Mouse (Mus musculus) layer of hippocampus, postnatal 25 days (tissue): ENCODE results near the gene Ccnd3. TPM values are rescaled to one million over a fixed set of nuclear protein-coding genes. Genes with fewer than 3 reads are reported as not detected.
A peak's percentile ranks its signal among the peaks of the same experiment; 100 is the strongest.

Source experiments
- DNase-seq, 2 experiments: peaks; one replicate each; pipeline ENCODE4 v3.0.0; 2022; ENCODE audit warnings: mixed read lengths in 2 of 2, low spot score in 1 of 2; ENCODE audit errors: extremely low spot score in 1 of 2
- total RNA-seq, 2 experiments: library from RNA; stranded (reverse); gene quantifications; 2 replicates each; pipeline ENCODE4 v1.2.3; 2021

Gene Ccnd3
- total RNA-seq, 2 experiments from 2014 or later: 30.2 to 39.9 TPM

DNA sequence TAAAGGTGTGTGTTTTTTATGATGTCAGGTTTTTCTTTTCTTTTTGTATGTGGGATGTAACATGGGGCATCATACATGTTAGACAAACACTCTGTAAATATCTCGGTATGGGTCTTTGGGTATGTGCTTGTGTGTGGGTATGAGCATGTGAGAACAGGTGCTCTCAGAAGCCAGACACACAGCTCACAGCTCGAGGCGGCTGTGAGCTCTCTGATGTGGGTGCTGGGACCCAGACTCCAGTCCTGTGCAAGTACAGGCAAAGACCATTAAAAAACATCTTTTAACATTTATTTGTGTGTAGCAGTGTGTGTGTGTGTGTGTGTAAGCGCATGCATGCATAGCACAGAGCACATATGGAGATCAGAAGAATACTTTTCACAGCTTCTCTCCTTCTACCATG, 34.3 kb downstream of the Ccnd3 start:
- no peak for DNase-seq

DNA sequence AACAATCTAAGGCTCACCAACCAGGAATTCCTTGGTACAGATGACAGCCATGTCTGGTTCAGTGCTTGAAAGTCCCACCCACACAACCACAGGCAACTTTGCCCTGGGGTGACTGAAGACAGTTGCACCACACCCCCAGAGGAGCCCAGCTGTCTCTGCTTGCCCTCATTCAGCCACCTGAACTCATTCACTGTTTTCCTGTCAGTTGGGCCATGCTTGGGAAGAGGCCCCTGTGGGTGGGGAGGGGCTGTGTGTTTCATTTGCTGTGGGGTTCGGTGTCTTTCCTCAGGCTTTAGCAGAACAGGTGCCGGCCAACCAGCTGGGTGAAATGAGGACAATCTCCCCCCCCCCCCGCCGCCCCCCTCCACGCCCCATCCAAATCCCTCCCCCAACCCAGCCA, 37.2 kb downstream of the Ccnd3 start:
- no peak for DNase-seq

GRCm38 (mm10) chr17:47543051-47543650, 38.3 kb downstream of the Ccnd3 start:
- no peak for DNase-seq

GRCm38 (mm10) chr17:47545154-47545553, 40.3 kb downstream of the Ccnd3 start:
- no peak for DNase-seq

DNA sequence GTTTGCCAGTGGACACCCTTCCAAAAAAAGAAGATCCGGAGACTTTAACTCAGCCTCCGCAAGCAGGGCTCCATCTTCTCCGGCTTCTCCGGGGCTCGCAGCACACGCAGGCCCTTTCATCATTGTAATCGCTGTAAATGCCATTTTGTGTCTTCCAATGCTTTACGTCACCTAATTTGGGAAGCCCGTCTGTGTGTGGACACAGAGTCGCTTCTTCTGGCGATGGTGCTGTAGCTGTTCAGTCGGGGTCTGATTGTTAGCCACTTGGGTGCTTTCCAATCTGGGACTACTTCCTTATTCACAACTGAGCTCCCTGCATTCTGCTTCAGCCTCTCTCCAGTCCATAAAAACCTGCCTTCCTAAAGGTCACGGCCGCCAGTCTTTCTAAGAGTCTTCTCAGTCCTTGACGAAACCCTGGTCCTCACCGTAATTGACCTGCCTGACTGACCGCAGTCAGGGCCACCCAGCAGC, 41.0 kb downstream of the Ccnd3 start:
- peak in 1 of 2 experiments; percentile 14 for DNase-seq

DNA sequence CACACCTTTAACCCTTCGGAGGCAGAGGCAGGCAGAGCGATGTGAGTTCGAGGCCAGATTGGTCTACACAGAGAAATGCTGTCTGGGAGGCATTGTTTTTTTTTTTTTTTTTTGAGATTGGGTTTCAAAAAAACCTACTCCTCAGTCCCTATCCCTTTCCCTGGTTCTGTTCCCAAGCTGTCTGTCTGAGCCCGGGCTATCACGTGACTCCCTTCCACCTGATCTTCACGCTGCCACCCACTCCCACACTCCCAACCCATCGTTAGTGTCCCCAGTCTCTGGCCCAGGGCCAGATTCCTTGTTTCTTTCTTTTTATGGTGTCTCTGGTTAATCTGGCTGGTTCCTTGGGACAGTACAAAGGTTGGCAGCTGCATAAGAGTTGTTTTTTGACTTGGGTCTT, 46.2 kb downstream of the Ccnd3 start:
- DNase-seq: no peak

DNA sequence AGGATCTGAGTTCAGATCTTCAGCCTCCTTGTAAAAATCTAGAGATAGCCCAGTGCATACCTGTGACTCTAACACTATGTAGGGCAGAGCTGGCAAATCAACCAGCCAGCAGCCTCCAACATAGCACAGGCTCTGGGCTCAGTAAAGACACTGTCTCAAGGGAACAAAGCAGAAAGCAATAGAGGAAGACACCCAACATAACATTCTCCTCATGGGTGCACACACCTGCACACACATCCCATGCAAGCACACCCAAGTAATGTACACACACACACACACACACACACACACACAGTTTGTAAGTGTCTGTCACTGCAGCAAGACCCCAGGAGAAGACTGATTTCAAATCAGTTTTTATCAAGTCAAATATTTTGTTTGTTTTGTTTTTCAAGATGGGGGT, 48.1 kb downstream of the Ccnd3 start:
- no peak for DNase-seq

- no peak for DNase-seq
Measured at GRCm38 (mm10) chr17:47554621-47555020, 49.8 kb downstream of the Ccnd3 start.

- no peak for DNase-seq
Measured at GRCm38 (mm10) chr17:47557179-47557578, 52.3 kb downstream of the Ccnd3 start.

DNA sequence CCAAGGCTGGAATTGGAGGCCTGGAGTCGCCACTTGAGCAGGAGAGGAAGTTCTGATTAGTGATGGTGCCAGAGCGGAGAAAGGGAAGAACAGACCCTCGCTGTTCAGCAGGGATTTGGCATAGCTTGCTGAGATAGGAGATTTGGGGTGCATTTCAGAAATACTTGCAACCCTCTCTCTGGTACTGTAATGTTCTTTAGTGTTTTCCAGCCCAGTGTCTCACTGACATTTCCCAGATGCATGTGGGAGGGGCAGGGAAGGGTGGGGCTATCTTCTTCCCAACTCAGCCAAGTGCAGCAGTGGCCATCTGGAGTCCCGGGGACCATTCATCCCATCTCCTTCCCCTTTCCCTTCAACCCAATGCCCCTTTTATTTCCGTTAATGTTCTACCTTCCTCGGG, 54.9 kb downstream of the Ccnd3 start:
- no peak for DNase-seq

GRCm38 (mm10) chr17:47562875-47563274, 58.0 kb downstream of the Ccnd3 start:
- DNase-seq: no peak

GRCm38 (mm10) chr17:47564612-47565011, 59.8 kb downstream of the Ccnd3 start:
- DNase-seq: no peak

- DNase-seq: no peak
Measured at GRCm38 (mm10) chr17:47566133-47566532, 61.3 kb downstream of the Ccnd3 start.

DNA sequence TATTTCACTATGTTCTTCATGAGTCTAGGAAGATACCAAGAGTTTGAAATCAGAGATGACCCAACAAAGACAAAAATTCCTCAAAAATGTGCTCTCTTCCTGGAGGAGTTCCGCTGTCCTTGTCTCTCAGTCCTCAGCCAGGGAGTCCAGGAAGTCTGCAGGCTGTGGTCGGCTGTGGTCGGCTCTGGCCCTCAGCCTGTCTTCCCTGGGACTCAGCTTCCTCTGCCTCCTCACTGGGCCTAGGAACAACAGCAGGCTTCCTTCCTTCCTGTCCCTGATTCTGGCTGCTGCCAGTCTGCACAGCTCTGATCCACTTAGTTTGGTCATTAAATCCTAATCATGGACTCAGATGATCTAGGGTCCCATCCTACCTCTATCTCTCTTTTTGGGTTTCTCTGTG, 62.4 kb downstream of the Ccnd3 start:
- no peak for DNase-seq

- no peak for DNase-seq
Measured at GRCm38 (mm10) chr17:47568389-47568788, 63.5 kb downstream of the Ccnd3 start.

- DNase-seq: no peak
Measured at GRCm38 (mm10) chr17:47568951-47569527, 64.2 kb downstream of the Ccnd3 start.

DNA sequence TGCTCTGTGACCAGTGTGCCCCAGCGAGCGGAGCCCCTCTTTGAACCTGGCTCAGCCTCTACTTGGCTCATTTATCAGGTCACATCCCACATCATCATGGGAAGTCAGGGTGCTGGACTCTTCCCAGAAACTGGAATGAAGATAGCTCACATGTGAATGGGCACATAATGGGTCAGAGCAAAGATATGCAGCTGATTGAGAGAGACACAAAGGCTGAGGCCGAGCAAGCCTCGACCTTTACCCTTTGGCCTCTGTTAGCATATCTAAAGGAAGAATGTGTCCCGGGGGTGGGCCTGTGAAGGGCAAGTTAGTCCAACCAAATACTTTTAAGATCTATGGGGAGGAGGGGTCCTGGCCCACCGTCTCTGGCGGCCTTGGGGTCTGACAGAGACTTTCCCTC, 66.8 kb downstream of the Ccnd3 start:
- no peak for DNase-seq

DNA sequence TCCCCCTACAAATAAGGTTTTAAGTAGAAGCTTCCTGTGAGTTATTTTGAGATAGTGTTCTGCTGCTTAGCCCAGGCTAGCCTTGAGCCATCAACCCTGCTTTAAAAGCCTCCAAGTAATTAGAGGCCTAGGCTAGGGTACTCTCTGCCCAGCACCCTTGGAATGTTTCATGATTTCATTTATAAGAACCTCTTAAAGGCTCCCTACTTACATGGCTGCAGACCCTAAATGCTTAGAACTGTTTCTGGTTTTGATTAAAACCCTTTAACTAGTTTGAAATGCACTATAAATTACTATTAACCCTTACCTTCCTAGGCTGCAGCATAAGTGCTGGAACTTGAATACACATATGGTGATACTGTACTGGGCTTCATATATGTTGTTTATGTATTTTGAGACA, 67.6 kb downstream of the Ccnd3 start:
- no peak for DNase-seq

DNA sequence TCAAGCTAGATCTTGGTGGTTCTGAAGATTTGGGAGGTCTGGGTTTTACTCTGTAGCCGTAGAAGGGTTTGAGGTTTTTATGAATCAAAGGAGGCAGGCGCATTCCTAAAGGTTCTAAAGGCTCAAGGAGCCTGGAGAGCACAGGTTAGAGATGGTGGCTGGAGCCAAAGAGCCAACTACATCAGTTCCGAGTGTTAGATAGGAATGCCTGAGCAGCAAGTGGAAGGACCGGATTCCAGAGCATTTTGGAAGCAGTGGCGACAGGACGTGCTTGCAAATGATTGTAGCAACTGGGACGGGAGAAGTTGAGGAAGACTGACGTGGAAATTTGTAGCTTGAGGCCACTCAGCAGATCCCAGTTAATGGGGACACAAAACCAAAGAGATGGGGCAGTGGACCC, 69.2 kb downstream of the Ccnd3 start:
- no peak for DNase-seq

GRCm38 (mm10) chr17:47574830-47575229, 70.0 kb downstream of the Ccnd3 start:
- no peak for DNase-seq

DNA sequence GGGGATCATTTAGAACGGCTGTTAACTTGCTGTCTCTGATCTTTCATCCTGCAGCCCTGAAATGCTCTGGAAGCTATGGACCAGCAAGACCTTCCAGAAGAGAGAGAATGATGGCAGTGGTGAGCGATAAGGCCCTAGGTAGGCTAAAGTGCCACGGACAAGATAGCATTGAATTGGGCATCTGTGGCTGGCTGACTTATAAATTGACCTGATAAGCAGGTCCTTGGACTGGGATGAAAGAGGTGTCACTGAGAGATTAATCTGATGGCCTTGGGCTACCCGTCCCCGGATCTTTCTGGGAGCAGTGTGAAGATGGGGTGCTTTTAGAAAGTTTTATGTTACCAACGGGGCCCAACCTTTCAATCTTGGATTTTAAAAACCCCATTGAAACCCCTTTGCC, 73.8 kb downstream of the Ccnd3 start:
- DNase-seq: no peak

- DNase-seq: no peak
Measured at GRCm38 (mm10) chr17:47580962-47581361, 76.1 kb downstream of the Ccnd3 start.

DNA sequence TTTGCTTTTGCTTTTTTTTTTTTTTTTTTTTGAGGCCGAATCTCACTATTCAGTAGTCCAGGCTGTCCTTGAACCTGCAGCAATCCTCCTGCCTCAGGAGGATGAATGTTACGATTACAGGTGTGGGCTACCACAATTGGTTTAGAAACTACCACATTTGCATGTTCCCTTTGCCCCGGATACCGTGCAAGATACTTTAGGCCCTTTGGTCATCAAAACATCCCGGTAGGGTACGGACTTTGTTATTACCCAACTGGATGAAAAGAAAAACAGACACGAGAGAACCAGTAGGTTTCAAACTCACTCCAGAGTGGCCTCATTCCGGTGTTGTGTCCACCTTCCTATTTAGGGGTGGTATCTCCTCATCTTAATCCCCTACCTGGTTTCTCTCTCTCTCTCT, 83.7 kb downstream of the Ccnd3 start:
- DNase-seq: no peak
